Comparison of ENCODE assay signal across 25 mouse cellular contexts in the genomic region with DNA sequence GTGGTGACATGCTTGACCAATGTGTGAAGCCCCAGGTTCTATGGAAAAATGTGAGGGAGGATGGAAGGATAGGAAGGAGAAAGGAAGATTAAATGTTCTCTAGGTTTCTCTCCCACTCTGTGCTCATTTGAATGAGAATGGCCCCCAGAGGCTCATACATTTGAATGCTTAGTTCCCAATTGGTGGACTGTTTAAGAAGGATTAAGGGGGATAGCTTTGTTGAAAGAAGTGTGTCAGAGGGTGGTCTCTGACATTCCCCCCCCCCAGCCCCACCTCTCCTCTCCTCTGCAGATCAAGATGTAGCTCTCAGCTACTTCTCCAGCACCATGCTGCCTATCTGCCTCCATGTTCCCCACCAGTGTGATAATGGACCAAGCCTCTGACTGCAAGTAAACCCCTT.
DNase-seq lines count a peak whose midpoint lies in the region; ATAC-seq and TF ChIP-seq lines count a peak whose summit lies in the region.
"Had no signal": no experiment of that assay in that cellular context is flagged by ENCODE, and none has a peak within 500 bp of the region (broad histone marks: within the 10 kb centered on the region; RNA-seq: fewer than 3 reads in every experiment).

No protein-coding gene starts in this region.

- peak; percentile 2 for DNase-seq in embryo, embryonic 10.5 days (ENCODE audit: low spot score)
- DNase-seq in embryo, embryonic 9.5 days (ENCODE audit: extremely low spot score) = no peak
- DNase-seq in midbrain, embryonic 11.5 days (ENCODE audit: low spot score, missing footprints) = no peak
- DNase-seq in ES-CJ7 (ENCODE audit: low read depth, low spot score) = peak; percentile 31
- peak; percentile 55 for DNase-seq in brain, embryonic 14.5 days (ENCODE audit: low read depth)
- DNase-seq: adrenal gland, adult 8-10 months; adrenal gland, postnatal 25 days; cerebellum, adult 18-20 months; cerebellum, adult 9-10 months; cerebellum, postnatal 14 days; forebrain, postnatal 0 days; gastrocnemius, adult 2 months; gastrocnemius, postnatal 14 days had no signal

- ATAC-seq in midbrain, embryonic 11.5 days (ENCODE audit: low FRiP score) = peak; percentile 79
- ATAC-seq in midbrain, embryonic 16.5 days = no peak
- ATAC-seq in megakaryocyte progenitor cell, adult 5-6 weeks (replicated peaks; ENCODE audit: poor library complexity) = no peak
- ATAC-seq: activated CD4-positive, CD25-positive, alpha-beta regulatory T cell, adult 4 months; forebrain, postnatal 0 days; hindbrain, embryonic 16.5 days; Patski had no signal

- H3K27me3 ChIP-seq in midbrain, embryonic 11.5 days (ENCODE audit: control insufficient read depth, insufficient read depth, low read length) = no peaks in the 10 kb centered on the region
- H3K27me3 ChIP-seq in midbrain, embryonic 16.5 days (ENCODE audit: control insufficient read depth, insufficient read depth, low read depth, low read length) = no peaks in the 10 kb centered on the region
- H3K27me3 ChIP-seq: embryonic facial prominence, embryonic 13.5 days; forebrain, embryonic 12.5 days; hindbrain, embryonic 13.5 days; Patski had no signal

- H3K36me3 ChIP-seq in midbrain, embryonic 11.5 days (ENCODE audit: control insufficient read depth, insufficient read depth, low read length) = no peaks in the 10 kb centered on the region
- H3K36me3 ChIP-seq in midbrain, embryonic 16.5 days (ENCODE audit: control insufficient read depth, insufficient read depth, low read length) = no peaks in the 10 kb centered on the region
- H3K36me3 ChIP-seq: embryonic facial prominence, embryonic 10.5 days; embryonic facial prominence, embryonic 13.5 days; forebrain, embryonic 12.5 days; G1E; hindbrain, embryonic 13.5 days had no signal

- H3K9ac ChIP-seq in midbrain, embryonic 11.5 days (ENCODE audit: low read length) = no peak overlapping the region
- H3K9ac ChIP-seq in midbrain, embryonic 16.5 days (ENCODE audit: low read depth, low read length) = no peak overlapping the region
- H3K9ac ChIP-seq: embryonic facial prominence, embryonic 13.5 days; forebrain, embryonic 12.5 days; forebrain, postnatal 0 days; hindbrain, embryonic 13.5 days had no signal

- no peak overlapping the region for H3K4me2 ChIP-seq in midbrain, embryonic 11.5 days
- H3K4me2 ChIP-seq in midbrain, embryonic 16.5 days (ENCODE audit: low read length) = no peak overlapping the region
- H3K4me2 ChIP-seq: embryonic facial prominence, embryonic 13.5 days; forebrain, embryonic 12.5 days; heart, embryonic 11.5 days; hindbrain, embryonic 13.5 days had no signal

- H3K27ac ChIP-seq in midbrain, embryonic 11.5 days (ENCODE audit: low read depth, low read length) = no peak overlapping the region
- H3K27ac ChIP-seq in midbrain, embryonic 16.5 days (ENCODE audit: low read length) = no peak overlapping the region
- H3K27ac ChIP-seq: embryonic facial prominence, embryonic 10.5 days; embryonic facial prominence, embryonic 13.5 days; forebrain, embryonic 12.5 days; gastrocnemius, adult 2 months; hindbrain, embryonic 13.5 days had no signal

- no peak overlapping the region for H3K4me3 ChIP-seq in midbrain, embryonic 11.5 days (ENCODE audit: low read depth, low read length)
- no peak overlapping the region for H3K4me3 ChIP-seq in midbrain, embryonic 16.5 days (ENCODE audit: low read depth, low read length)
- H3K4me3 ChIP-seq: embryonic facial prominence, embryonic 10.5 days; embryonic facial prominence, embryonic 13.5 days; erythroblast, embryonic 14.5 days; forebrain, embryonic 12.5 days; gastrocnemius, adult 2 months; hindbrain, embryonic 13.5 days had no signal

- TF ChIP-seq CTCF in brain, embryonic 14.5 days (IDR thresholded peaks at IDR 0.05; ENCODE audit: borderline replicate concordance, extremely low read depth, insufficient read depth, insufficient read length) = no peak

- no peak for TF ChIP-seq POLR2A in brain, embryonic 14.5 days (IDR thresholded peaks at IDR 0.05; ENCODE audit: borderline replicate concordance, extremely low read depth, insufficient read depth, insufficient read length, poor library complexity, severe bottlenecking)

- peaks cover 3% of the 10 kb centered on the region; the same call in 1 of the 2 replicates for H3K4me1 ChIP-seq in midbrain, embryonic 11.5 days (ENCODE audit: control insufficient read depth, insufficient read depth, low read length)
- H3K4me1 ChIP-seq in midbrain, embryonic 16.5 days (ENCODE audit: control insufficient read depth, insufficient read depth, low read length) = no peaks in the 10 kb centered on the region
- H3K4me1 ChIP-seq: embryonic facial prominence, embryonic 10.5 days; embryonic facial prominence, embryonic 13.5 days; hindbrain, embryonic 13.5 days had no signal

- H3K9me3 ChIP-seq in midbrain, embryonic 11.5 days (ENCODE audit: control insufficient read depth, low read length) = no peaks in the 10 kb centered on the region
- H3K9me3 ChIP-seq in midbrain, embryonic 16.5 days (replicated peaks; ENCODE audit: control insufficient read depth, low read length, poor library complexity, severe bottlenecking) = no peaks in the 10 kb centered on the region
- H3K9me3 ChIP-seq: embryonic facial prominence, embryonic 10.5 days; embryonic facial prominence, embryonic 13.5 days; forebrain, embryonic 12.5 days; hindbrain, embryonic 13.5 days had no signal

Comparison
In these comparisons a context has a peak if more than half of its experiments do, and no peak if none do; other contexts are left out.
1. DNase-seq: peak in embryo, embryonic 10.5 days (single experiment), ES-CJ7 (single experiment) and brain, embryonic 14.5 days (single experiment); none in embryo, embryonic 9.5 days (single experiment) and midbrain, embryonic 11.5 days (single experiment).